Mouse (Mus musculus) neural tube, embryonic 12.5 days (tissue): ENCODE data around the gene Mtnr1a. TPM values are rescaled to one million over a fixed set of nuclear protein-coding genes. Genes with fewer than 3 reads are reported as not detected.
"Not testable (repeated sequence)": the region's sequence is repeated elsewhere in the genome, so short reads cannot be mapped to it uniquely, and the experiment has no call there.

Experiments
- ATAC-seq: fragments of 200-750 bp; cut with Nextera tagmentation; 2 replicates; pipeline ENCODE4 v1.8.0; 2017; ENCODE audit warnings: low read depth, mild to moderate bottlenecking, moderate TSS enrichment, moderate library complexity; ENCODE audit not compliant: low FRiP score
- H3K27ac ChIP-seq: fragments of 300-500 bp; sonication (generic); 2 replicates; pipeline ENCODE4 v1.5.1; 2016
- H3K27me3 ChIP-seq: fragments of 300-500 bp; sonication (generic); replicated peaks from 2 replicates; pipeline ENCODE4 v1.6.1; 2016; ENCODE audit warnings: mild to moderate bottlenecking
- H3K36me3 ChIP-seq: fragments of 300-500 bp; sonication (generic); 2 replicates; pipeline ENCODE4 v1.6.1; 2016; ENCODE audit warnings: mild to moderate bottlenecking
- H3K4me1 ChIP-seq: fragments of 300-500 bp; sonication (generic); 2 replicates; pipeline ENCODE4 v1.6.1; 2016
- H3K4me2 ChIP-seq: fragments of 300-500 bp; sonication (generic); replicated peaks from 2 replicates; pipeline ENCODE4 v1.6.1; 2016; ENCODE audit warnings: mild to moderate bottlenecking
- H3K4me3 ChIP-seq: fragments of 300-500 bp; sonication (generic); 2 replicates; pipeline ENCODE4 v1.5.1; 2016
- H3K9ac ChIP-seq: fragments of 300-500 bp; sonication (generic); 2 replicates; pipeline ENCODE4 v1.6.1; 2016; ENCODE audit warnings: mild to moderate bottlenecking
- H3K9me3 ChIP-seq: fragments of 300-500 bp; sonication (generic); 2 replicates; pipeline ENCODE4 v1.6.1; 2016; ENCODE audit warnings: mild to moderate bottlenecking
- WGBS: fragments of 180-500 bp; shearing (Covaris S2); methylation state at CpG from one replicate; pipeline ENCODE4 v1.1.7; 2016; 5-methylcytosine and 5-hydroxymethylcytosine counted together
- polyA plus RNA-seq: library from polyadenylated mRNA; unstranded; fragments of >200 nt; fragmentation: Nextera tagmentation; extraction: Ambion mirVana; gene quantifications from 2 replicates; pipeline ENCODE4 v1.2.1, GENCODE M21; 2016

The Mtnr1a gene
- polyA plus RNA-seq, 1 experiment from 2014 or later, result 0.56 TPM

DNA sequence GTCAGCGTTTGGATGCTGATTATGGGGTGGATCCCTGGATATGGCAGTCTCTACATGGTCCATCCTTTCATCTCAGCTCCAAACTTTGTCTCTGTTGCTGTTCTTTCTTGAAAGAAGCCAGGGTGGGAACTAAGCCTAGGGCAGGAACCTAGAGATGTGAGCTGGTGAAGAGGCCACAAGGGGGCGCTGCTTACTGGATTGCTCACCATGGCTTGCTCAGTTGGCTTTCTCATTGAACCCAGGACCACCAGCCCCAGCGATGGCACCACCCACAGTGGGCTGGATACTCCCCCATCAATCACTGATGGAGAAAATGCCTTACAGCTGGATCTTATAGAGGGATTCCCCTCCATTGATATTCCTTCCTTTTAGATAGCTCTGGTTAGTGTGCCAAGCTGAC lies 12.1 kb upstream of the Mtnr1a start:
- Histone ChIP-seq H3K9me3 (no peaks in the 10 kb centered on the region), H3K27ac (no peak overlapping the region), H3K9ac (no peak overlapping the region), H3K27me3 (no peaks in the 10 kb centered on the region), H3K4me3 (no peak overlapping the region), H3K4me2 (no peak overlapping the region), H3K36me3 (peaks cover 4% of the 10 kb centered on the region), H3K4me1 (no peaks in the 10 kb centered on the region)
- WGBS, result 38% methylated on average over 3 of the region's 3 CpGs
- ATAC-seq, result no peak

- WGBS, result 90% methylated on average over 2 of the region's 2 CpGs
- no peaks in the 10 kb centered on the region for H3K9me3 ChIP-seq
- no peak overlapping the region for H3K9ac ChIP-seq
- no peak overlapping the region for H3K4me3 ChIP-seq
- H3K27ac ChIP-seq, result no peak overlapping the region
- no peak overlapping the region for H3K4me2 ChIP-seq
- no peaks in the 10 kb centered on the region; the same call in 1 of the 2 replicates for H3K36me3 ChIP-seq
- no peaks in the 10 kb centered on the region for H3K27me3 ChIP-seq
- ATAC-seq, result no peak
- H3K4me1 ChIP-seq, result peaks cover 5% of the 10 kb centered on the region; the same call in 1 of the 2 replicates
Measured at GRCm38 (mm10) chr8:45060083-45060482, 8.9 kb upstream of the Mtnr1a start.

DNA sequence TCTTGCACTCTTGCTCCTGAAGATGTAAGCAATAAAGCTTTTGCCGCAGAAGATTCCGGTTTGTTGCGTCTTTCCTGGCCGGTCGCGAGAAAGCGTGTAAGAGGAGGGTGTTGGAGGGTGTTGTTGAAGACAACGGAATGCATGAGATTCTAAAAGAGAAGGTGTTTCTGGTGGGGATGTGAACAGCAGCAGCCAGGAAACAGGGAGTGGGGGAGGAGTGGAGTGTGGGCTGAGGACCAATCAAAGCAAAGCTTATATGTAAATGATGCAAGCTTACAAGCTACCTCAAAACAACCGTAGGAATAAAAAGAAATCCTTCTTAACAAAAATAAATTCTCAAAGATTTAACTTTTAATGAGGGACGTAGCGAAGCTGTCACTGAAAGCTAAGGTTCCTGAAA lies 6.6 kb upstream of the Mtnr1a start:
- Histone ChIP-seq H3K4me1 (peaks cover 5% of the 10 kb centered on the region; the same call in 1 of the 2 replicates), H3K9ac (no peak overlapping the region), H3K27me3 (no peaks in the 10 kb centered on the region), H3K9me3 (no peaks in the 10 kb centered on the region), H3K27ac (no peak overlapping the region), H3K4me2 (no peak overlapping the region), H3K36me3 (no peaks in the 10 kb centered on the region), H3K4me3 (no peak overlapping the region)
- no peak for ATAC-seq
- 95% methylated on average over 11 of the region's 11 CpGs for WGBS

DNA sequence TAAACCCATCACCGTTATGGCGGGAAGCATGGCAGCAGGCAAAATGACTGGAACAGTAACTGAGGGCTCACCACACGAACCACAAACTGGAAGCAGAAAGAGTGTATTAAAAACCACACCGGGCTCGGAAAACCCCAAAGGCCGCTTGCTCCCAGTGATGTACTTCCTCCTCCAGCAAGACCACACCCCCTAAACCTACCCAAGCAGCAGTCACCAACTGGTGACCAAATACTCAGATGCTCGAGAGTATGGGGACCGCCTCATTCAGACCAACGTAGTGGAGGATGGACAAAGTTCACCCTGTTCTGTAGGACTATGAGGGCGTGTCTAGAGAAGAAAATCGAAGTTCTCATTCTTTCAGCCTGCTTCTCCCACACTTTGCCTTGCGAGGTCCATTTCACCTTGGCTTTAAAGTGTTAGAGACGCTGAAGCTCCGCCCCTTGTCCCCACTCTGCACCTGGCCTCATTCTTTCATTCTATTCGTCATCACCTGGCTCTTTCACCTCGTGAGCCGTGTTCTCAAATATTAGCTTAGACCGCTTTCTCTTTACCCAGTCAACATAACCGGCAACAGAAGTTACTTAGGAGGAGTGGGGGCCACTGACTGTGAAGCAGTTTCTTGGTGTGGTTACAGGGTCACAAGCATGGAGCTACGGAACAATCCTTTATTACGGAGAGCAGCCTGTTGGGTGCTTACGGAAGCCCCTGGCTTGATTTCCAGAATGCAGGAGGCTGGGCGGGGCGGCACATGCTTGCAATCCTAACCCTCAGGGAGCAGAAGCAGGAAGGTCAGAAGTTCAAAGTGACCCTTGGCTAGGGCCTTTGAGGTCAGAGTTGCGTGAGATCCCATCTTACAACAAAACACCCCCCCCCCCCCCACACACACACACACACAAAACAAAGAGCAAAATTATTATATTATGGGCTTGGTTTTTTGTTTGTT lies 5.7 kb upstream of the Mtnr1a start:
- H3K4me2 ChIP-seq, result no peak overlapping the region
- H3K27me3 ChIP-seq, result no peaks in the 10 kb centered on the region
- no peak overlapping the region for H3K27ac ChIP-seq
- no peaks in the 10 kb centered on the region for H3K36me3 ChIP-seq
- H3K4me1 ChIP-seq, result peaks cover 5% of the 10 kb centered on the region; the same call in 1 of the 2 replicates
- no peak for ATAC-seq
- H3K9ac ChIP-seq, result no peak overlapping the region
- no peak overlapping the region for H3K4me3 ChIP-seq
- WGBS, result 67% methylated on average over 25 of the region's 25 CpGs
- no peaks in the 10 kb centered on the region for H3K9me3 ChIP-seq

DNA sequence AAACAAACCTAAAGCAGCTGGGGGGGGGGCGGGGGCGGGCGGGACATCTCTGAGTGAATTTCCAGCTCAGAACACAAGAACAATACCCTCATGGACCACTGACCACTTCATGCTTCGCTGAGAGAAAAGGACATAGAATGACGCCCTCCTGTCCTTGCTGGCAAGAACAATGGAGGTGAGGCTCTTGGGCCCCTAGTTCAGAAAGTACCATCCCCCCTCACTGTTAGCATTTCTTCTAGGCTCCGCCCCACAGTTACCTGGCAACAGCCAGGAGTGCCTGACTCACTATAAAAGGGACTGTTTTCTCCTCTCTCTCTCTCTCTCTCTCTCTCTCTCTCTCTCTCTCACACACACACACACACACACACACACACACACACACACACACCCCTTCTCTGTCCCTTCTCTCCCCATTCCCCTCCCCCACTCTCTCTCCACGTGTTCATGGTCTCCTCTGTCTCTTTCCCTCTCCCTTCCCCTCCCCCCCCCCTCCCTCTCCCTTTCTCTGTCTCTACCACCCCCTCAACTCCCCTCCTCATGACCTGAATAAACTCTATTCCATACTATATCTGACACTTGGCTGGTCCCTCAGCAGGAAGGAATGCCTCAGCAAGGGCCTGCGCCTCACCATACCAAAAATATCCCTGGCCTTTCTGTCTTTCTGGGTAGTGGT lies 4.6 kb upstream of the Mtnr1a start:
- ATAC-seq, result peak; percentile 56

GRCm38 (mm10) chr8:45065391-45065790 lies 3.5 kb upstream of the Mtnr1a start:
- 100% methylated on average over 1 of the region's 1 CpGs for WGBS
- ATAC-seq, H3K9me3 ChIP-seq: not testable (repeated sequence)

More for the DNA sequence above, 4.6 kb upstream of the Mtnr1a start:
- 23% methylated on average over 8 of the region's 8 CpGs for WGBS
- H3K4me3 ChIP-seq, result no peak overlapping the region
- no peak overlapping the region for H3K27ac ChIP-seq
- H3K36me3 ChIP-seq, result no peaks in the 10 kb centered on the region
- peaks cover 10% of the 10 kb centered on the region for H3K4me1 ChIP-seq
- no peak overlapping the region for H3K9ac ChIP-seq
- H3K9me3 ChIP-seq, result no peaks in the 10 kb centered on the region
- no peaks in the 10 kb centered on the region for H3K27me3 ChIP-seq
- H3K4me2 ChIP-seq, result no peak overlapping the region; the same call in 1 of the 2 replicates

GRCm38 (mm10) chr8:45070949-45071348 lies 2.0 kb downstream of the Mtnr1a start:
- H3K9ac ChIP-seq, result no peak overlapping the region
- no peak overlapping the region for H3K4me3 ChIP-seq
- no peak overlapping the region for H3K27ac ChIP-seq
- ATAC-seq, result no peak
- no peaks in the 10 kb centered on the region for H3K36me3 ChIP-seq
- 95% methylated on average over 8 of the region's 8 CpGs for WGBS
- H3K27me3 ChIP-seq, result no peaks in the 10 kb centered on the region
- no peaks in the 10 kb centered on the region for H3K9me3 ChIP-seq
- peaks cover 5% of the 10 kb centered on the region for H3K4me1 ChIP-seq
- H3K4me2 ChIP-seq, result no peak overlapping the region

More at GRCm38 (mm10) chr8:45065391-45065790, 3.5 kb upstream of the Mtnr1a start:
- not testable (repeated sequence) for H3K4me2 ChIP-seq, H3K27ac ChIP-seq, H3K4me3 ChIP-seq, H3K4me1 ChIP-seq, H3K9ac ChIP-seq, H3K36me3 ChIP-seq, H3K27me3 ChIP-seq

GRCm38 (mm10) chr8:45080850-45081249 lies 11.9 kb downstream of the Mtnr1a start:
- ATAC-seq, result no peak
- WGBS, result 88% methylated on average over 3 of the region's 3 CpGs
- Histone ChIP-seq H3K4me3 (no peak overlapping the region), H3K9me3 (no peaks in the 10 kb centered on the region), H3K27me3 (no peaks in the 10 kb centered on the region), H3K27ac (no peak overlapping the region), H3K36me3 (no peaks in the 10 kb centered on the region), H3K9ac (no peak overlapping the region), H3K4me2 (no peak overlapping the region), H3K4me1 (no peaks in the 10 kb centered on the region)

GRCm38 (mm10) chr8:45093599-45093998 lies 24.7 kb downstream of the Mtnr1a start:
- H3K36me3 ChIP-seq, result no peaks in the 10 kb centered on the region
- H3K9ac ChIP-seq, result no peak overlapping the region
- no peak overlapping the region for H3K27ac ChIP-seq
- no peak overlapping the region for H3K4me3 ChIP-seq
- 49% methylated on average over 3 of the region's 3 CpGs for WGBS
- H3K4me1 ChIP-seq, result no peaks in the 10 kb centered on the region
- no peaks in the 10 kb centered on the region for H3K9me3 ChIP-seq
- ATAC-seq, result no peak
- H3K4me2 ChIP-seq, result no peak overlapping the region
- no peaks in the 10 kb centered on the region for H3K27me3 ChIP-seq

DNA sequence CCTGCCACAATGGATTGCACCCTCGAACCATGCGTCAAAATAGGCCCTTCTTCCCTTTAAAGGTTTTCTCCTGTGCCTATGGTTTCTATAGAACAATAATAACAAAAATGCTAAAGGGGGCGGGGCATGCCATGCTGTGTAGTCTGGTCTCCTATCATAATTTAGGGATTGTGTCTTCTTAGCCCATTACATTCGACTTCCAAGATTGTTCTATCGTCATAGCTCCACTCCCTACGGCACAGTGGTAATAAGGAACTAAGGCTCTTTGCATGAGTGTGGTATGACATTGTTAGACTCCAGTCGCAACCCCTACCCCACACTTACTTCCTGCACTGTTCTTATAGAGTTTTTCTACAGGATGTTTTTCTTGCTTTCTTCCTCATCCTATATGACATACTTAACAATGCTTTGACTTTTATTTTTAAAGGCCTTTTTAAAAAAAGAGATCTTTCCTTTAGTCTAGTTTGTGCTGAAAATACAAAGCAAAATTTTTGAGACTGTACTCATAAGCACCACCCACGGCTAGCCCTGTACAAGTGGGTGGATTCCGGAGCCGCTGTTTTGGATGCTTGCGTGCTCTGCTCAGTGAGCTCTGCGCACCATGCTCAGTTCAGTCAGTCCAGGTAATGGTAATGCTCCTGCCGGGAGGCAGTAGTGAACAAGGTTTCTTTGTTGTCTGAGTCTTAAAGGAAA lies 40.6 kb downstream of the Mtnr1a start:
- ATAC-seq, result peak; percentile 77; the same call in 1 of the 2 replicates
- H3K27ac ChIP-seq, result no peak overlapping the region
- peak overlapping the region; percentile 53 for H3K4me2 ChIP-seq
- H3K36me3 ChIP-seq, result no peaks in the 10 kb centered on the region
- no peak overlapping the region for H3K4me3 ChIP-seq
- peaks cover 8% of the 10 kb centered on the region; the same call in 1 of the 2 replicates for H3K4me1 ChIP-seq
- WGBS, result 29% methylated on average over 13 of the region's 13 CpGs
- no peaks in the 10 kb centered on the region for H3K27me3 ChIP-seq
- H3K9me3 ChIP-seq, result no peaks in the 10 kb centered on the region
- H3K9ac ChIP-seq, result no peak overlapping the region

- no peak overlapping the region for H3K27ac ChIP-seq
- H3K27me3 ChIP-seq, result no peaks in the 10 kb centered on the region
- WGBS, result 12% methylated on average over 16 of the region's 16 CpGs
- no peak overlapping the region for H3K4me3 ChIP-seq
- peaks cover 8% of the 10 kb centered on the region; the same call in 1 of the 2 replicates for H3K4me1 ChIP-seq
- peak overlapping the region; percentile 53 for H3K4me2 ChIP-seq
- no peaks in the 10 kb centered on the region for H3K36me3 ChIP-seq
- no peaks in the 10 kb centered on the region for H3K9me3 ChIP-seq
- ATAC-seq, result peak; percentile 46; the same call in 1 of the 2 replicates
- H3K9ac ChIP-seq, result no peak overlapping the region
Measured at GRCm38 (mm10) chr8:45110064-45110812, 41.3 kb downstream of the Mtnr1a start.
